Mouse (Mus musculus) left cerebral cortex, adult 18-20 months (tissue): ENCODE measurements around the gene Psmd5. TPM values are rescaled to one million over a fixed set of nuclear protein-coding genes. Genes with fewer than 3 reads are reported as not detected.
A peak's percentile ranks its signal among the peaks of the same experiment; 100 is the strongest.

Experiments
- DNase-seq, 2 experiments: peaks; one replicate each; pipeline ENCODE4 v3.0.0; 2021 to 2022; ENCODE audit warnings: low spot score in 2 of 2, mixed read lengths in 1 of 2
- long read RNA-seq, 2 experiments: library from polyadenylated mRNA; stranded (forward); transcript quantifications; one replicate each; pipeline ENCODE4 v2.0.0; 2021
- total RNA-seq, 2 experiments: library from RNA; stranded (reverse); gene quantifications; 2 replicates each; pipeline ENCODE4 v1.2.3; 2021

Gene Psmd5
- total RNA-seq = 10 to 100 TPM; 38.1 to 41.5 TPM
- long read RNA-seq, experiment 1, full-length matches to known transcripts = 74 of 96 reads
- long read RNA-seq, experiment 1, partial matches to known transcripts = 2 of 96 reads
- long read RNA-seq, experiment 1, other reads (novel, unspliced or antisense) = 20 of 96 reads
- long read RNA-seq, experiment 2, full-length matches to known transcripts = 61 of 79 reads
- long read RNA-seq, experiment 2, partial matches to known transcripts = 1 of 79 reads
- long read RNA-seq, experiment 2, other reads (novel, unspliced or antisense) = 17 of 79 reads

DNA sequence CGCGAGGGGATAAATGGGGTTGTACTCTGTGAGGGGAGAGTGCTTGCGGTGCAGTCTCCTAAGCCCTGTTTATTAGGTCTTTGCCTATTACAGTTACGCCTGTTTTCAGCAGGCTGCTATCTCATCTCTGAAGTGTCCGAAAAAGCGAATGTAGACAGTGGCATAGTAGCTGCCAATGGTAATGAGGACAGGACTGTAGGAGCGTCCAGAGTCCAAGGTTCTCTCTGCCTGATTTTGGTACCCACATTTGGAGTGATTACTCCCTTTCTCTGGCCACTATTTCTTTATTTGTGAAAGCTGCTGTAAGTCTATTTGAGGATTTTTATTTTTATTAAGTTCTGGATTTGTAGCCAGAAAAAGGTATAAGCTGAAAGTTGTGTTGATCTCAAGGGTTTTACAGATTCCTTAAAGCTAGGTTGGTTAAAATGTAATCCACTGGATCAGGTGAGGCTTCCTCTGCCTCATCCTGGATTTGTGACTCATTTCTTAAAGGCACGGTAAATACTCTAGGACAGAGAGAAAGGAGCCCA, at the start of gene Psmd5:
Gene Psmd5, minus strand, starts transcription at position 153 of the 530 bp plus-strand sequence.
- no peak for DNase-seq

- DNase-seq = no peak
These were observed 48.0 kb upstream of the Psmd5 start for GRCm38 (mm10) chr2:34922729-34923128.

DNA sequence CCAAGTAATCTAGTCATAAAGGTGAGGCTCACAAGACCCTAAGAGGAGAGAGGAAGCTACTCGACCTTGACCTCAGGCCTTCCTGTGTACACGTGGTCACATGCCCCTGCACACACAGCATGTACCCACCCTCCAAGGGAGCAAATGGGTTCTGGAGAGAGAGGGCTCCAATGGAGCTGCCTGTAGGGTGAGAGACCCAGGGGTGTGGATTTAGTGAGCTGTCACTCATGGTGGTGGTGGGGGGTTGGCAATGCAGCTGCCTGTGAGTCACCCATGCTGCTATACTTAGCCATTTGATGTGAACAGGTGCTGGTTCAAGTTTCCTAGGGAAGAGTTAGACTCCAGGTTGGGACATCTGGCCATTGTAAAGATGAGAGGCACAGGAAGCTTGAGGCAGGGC, 45.4 kb upstream of the Psmd5 start:
- DNase-seq = no peak

- no peak for DNase-seq
These were observed 40.3 kb upstream of the Psmd5 start for GRCm38 (mm10) chr2:34915103-34915502.

GRCm38 (mm10) chr2:34914823-34915082, 40.0 kb upstream of the Psmd5 start:
- no peak for DNase-seq

- DNase-seq = peak; percentile 30 to 46
These were observed 39.5 kb upstream of the Psmd5 start for GRCm38 (mm10) chr2:34914069-34914822.

GRCm38 (mm10) chr2:34913218-34914068, 38.7 kb upstream of the Psmd5 start, which contains the start of gene Phf19:
TSS of gene Phf19 (minus strand) at chr2:34914026.
- peak in 1 of 2 experiments; percentile 18 for DNase-seq

GRCm38 (mm10) chr2:34912613-34913012, 37.8 kb upstream of the Psmd5 start:
- no peak for DNase-seq

- no peak for DNase-seq
These were observed 37.1 kb upstream of the Psmd5 start for GRCm38 (mm10) chr2:34911871-34912270.

GRCm38 (mm10) chr2:34909719-34910118, 35.0 kb upstream of the Psmd5 start:
- no peak for DNase-seq

GRCm38 (mm10) chr2:34906861-34907604, 32.3 kb upstream of the Psmd5 start:
- DNase-seq = no peak

GRCm38 (mm10) chr2:34906426-34906825, 31.7 kb upstream of the Psmd5 start:
- no peak for DNase-seq

DNA sequence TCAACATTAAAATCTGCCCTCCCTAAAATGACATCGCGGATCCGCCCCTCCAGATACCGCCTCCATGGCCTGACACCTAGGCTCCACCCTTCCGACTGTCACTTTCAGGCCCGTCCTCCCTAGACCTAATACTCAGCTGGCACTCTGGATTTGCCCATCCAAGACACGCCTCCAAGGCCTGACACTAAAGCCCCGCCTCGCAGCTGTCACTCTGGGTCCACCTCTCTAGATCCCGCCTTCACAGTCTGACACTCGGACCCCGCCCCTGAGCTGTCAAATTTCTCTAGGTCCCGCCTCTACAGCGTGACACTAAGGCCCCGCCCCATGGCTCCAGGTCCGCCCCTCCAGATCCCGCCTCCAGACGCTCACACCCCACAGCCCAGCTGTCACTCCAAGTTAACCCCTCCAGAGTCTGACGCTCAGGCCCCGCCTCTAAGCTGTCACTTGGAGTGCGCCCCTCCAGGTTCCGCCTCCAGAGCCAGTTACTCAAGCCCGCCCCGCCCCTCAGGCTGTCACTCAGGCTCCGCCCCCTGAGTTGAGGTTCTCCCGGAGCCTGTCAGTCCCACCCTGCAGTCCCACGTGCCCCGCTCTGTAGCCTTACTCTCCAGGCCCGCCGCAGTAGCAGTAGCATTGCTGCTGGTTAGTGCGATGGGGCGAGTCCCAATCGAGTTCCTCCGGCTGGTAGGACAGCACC, 30.2 kb upstream of the Psmd5 start:
- peak; percentile 94 to 97 for DNase-seq

GRCm38 (mm10) chr2:34903652-34904405, 29.1 kb upstream of the Psmd5 start:
- DNase-seq = no peak

DNA sequence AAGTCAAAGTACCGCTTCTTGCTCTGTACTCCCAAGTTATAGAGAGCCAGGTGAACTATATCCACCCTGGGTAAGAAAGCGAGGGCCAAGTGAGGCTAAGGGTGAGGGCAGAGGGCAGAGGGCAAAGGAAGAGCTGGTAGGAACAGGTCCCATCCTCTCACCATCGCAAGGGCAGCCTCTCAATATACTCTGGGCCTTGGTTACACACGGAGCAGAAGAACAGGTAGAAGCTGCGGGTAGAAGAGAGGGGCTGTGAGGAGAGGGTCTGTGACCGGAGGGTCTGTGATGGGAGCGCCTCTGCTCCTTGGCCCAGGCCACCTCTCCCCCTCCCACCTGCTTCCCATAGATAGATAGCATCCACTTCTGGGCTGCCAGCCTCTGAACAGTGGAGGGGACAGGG, 28.4 kb upstream of the Psmd5 start:
- DNase-seq = no peak

DNA sequence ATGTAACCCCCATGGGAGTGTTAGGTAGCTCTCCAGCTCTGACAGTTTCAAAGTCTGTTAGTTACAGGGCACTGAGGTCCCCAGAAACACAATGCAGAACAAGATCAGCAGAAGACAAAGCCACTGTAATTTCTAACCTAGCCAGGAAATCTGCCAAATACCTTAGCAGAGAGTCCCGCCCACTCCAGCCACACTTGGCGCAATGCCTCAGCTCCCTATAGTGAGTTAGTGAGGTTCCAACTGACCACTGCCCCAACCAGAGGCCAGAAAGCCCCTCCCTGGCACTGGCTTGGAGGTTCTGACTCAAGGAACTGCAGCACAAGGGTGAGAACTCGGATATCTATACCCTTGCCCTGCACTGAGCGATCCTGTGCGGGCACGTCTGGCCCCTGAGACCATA, 28.0 kb upstream of the Psmd5 start:
- DNase-seq = no peak

- no peak for DNase-seq
These were observed 27.0 kb upstream of the Psmd5 start for GRCm38 (mm10) chr2:34901726-34902125.

GRCm38 (mm10) chr2:34900412-34900811, 25.6 kb upstream of the Psmd5 start:
- DNase-seq = no peak

- DNase-seq = no peak
These were observed 24.9 kb upstream of the Psmd5 start for GRCm38 (mm10) chr2:34899682-34900081.

GRCm38 (mm10) chr2:34897820-34898219, 23.1 kb upstream of the Psmd5 start:
- DNase-seq = no peak
